ENCODE assay signal across 8 mouse cellular contexts in the genomic region with DNA sequence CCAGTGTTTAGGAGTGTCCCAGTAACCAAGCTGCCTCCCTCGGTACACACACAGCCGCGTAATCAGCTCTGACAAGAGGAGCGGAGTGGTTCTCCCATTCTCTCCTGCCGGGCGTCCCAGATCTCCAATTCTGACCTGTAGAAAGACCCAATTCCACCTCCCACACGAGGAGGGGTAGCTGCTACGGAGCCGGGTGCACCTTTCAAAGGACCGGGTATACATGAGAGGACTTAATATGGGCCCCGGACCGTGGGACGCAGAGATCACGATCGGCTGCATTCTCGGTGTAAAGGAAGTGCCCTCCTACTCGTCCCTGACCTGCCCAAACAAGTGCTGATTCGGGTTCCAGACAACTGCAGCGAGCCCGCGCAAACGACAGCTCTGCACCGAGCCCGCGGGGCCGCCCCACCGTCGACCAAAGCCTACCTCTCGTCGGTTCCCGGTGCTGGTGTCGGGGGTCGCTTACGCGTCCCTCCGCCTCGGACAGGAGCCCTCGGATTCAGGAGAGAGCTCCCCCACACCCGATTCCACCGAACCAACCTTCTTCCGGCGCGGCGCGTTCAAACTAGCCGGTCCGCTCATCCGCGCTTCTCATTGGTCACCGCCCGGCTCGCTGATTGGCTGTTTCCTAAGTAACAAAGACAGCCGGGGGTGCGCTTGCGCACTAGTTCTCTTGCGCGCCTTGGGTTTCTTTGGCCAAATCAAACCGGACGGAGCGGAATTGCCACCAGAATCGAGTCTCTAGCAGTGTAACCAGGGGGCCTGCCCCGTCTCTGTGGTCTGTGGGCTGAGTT. TPM values are rescaled to one million over a fixed set of nuclear protein-coding genes. Genes with fewer than 3 reads are reported as not detected.
DNase-seq lines count a peak whose midpoint lies in the region; ATAC-seq and TF ChIP-seq lines count a peak whose summit lies in the region.

TSS of gene Kif18b (minus strand) at position 568 of the 794 bp plus-strand sequence.

- peak within 1 kb of the TSS; percentile 86 to 87 for H3K4me3 ChIP-seq in MEL (ENCODE audit: control insufficient read depth in 1 of 2, insufficient read depth in 1 of 2, low read depth in 2 of 2, low read length in 2 of 2)
- H3K4me3 ChIP-seq in cerebellum, adult 2 months (replicated peaks; ENCODE audit: insufficient read depth, low read depth, low read length), result peak within 1 kb of the TSS; percentile 82
- H3K4me3 ChIP-seq in forebrain, postnatal 0 days (ENCODE audit: low read depth, low read length), result peak within 1 kb of the TSS; percentile 59
- H3K4me3 ChIP-seq in lung, embryonic 15.5 days, result peak within 1 kb of the TSS; percentile 71

- TF ChIP-seq RAD21 in MEL (IDR thresholded peaks at IDR 0.05; ENCODE audit: low read depth, low read length), result no peak

- DNase-seq in MEL (ENCODE audit: low read depth, low spot score), result peak; percentile 100
- peak; percentile 91 to 92 for DNase-seq in cerebellum, adult 2 months
- DNase-seq in forebrain, postnatal 0 days, result peak; percentile 96
- DNase-seq in heart, postnatal 4 days, result peak; percentile 97
- DNase-seq in layer of hippocampus, adult 8-10 months (ENCODE audit: low spot score in 2 of 2), result peak; percentile 91 to 94
- DNase-seq in ovary, adult 18-20 months (ENCODE audit: low spot score), result peak; percentile 90
- peak; percentile 95 for DNase-seq in thymus, postnatal 0 days (ENCODE audit: low spot score)

- TF ChIP-seq CTCF in MEL (IDR thresholded peaks at IDR 0.05 in 2 of 3, conservative IDR thresholded peaks at IDR 0.05 in 1 of 3; ENCODE audit: control insufficient read depth in 1 of 3, insufficient read depth in 1 of 3, low read depth in 2 of 3, low read length in 3 of 3, poor library complexity in 1 of 3, severe bottlenecking in 1 of 3), result no peak
- no peak for TF ChIP-seq CTCF in cerebellum, adult 2 months (IDR thresholded peaks at IDR 0.05; ENCODE audit: borderline replicate concordance, insufficient read depth, low read depth, low read length)
- TF ChIP-seq CTCF in forebrain, postnatal 0 days (IDR thresholded peaks at IDR 0.05; ENCODE audit: low read depth), result no peak

- WGBS in cerebellum, adult 2 months, result under 1% methylated on average over 62 of the region's 62 CpGs
- WGBS in forebrain, postnatal 0 days, result 3% methylated on average over 62 of the region's 62 CpGs
- under 1% methylated on average over 62 of the region's 62 CpGs for WGBS in lung, embryonic 15.5 days

- peaks cover 44% of the 10 kb centered on the region for H3K79me2 ChIP-seq in MEL (ENCODE audit: control insufficient read depth, insufficient read depth, low read length, poor library complexity)

- H3K9me3 ChIP-seq in MEL (replicated peaks; ENCODE audit: insufficient read depth, low read length), result no peaks in the 10 kb centered on the region
- H3K9me3 ChIP-seq in forebrain, postnatal 0 days (ENCODE audit: low read length), result no peaks in the 10 kb centered on the region
- H3K9me3 ChIP-seq in lung, embryonic 15.5 days, result no peaks in the 10 kb centered on the region

- H3K9ac ChIP-seq in MEL (ENCODE audit: control insufficient read depth, low read depth, low read length, poor library complexity, severe bottlenecking), result peak within 1 kb of the TSS; percentile 87
- peak within 1 kb of the TSS; percentile 40 for H3K9ac ChIP-seq in forebrain, postnatal 0 days
- peak within 1 kb of the TSS; percentile 65 for H3K9ac ChIP-seq in lung, embryonic 15.5 days

- 0 out of 4 replicates have a peak, but pooled peaks of 1 of the 2 experiments have one; percentile 4 for TF ChIP-seq EP300 in MEL (IDR thresholded peaks at IDR 0.05; ENCODE audit: low read depth in 1 of 2, low read length in 2 of 2)

- peak; percentile 64 to 97; a peak in 3 of 4 replicates for TF ChIP-seq POLR2A in MEL (IDR thresholded peaks at IDR 0.05; ENCODE audit: control insufficient read depth in 1 of 2, insufficient read depth in 1 of 2, low read depth in 1 of 2, low read length in 2 of 2, poor library complexity in 1 of 2)
- 0 out of 2 replicates have a peak, but pooled peaks have one; percentile 13 for TF ChIP-seq POLR2A in cerebellum, adult 2 months (IDR thresholded peaks at IDR 0.05; ENCODE audit: borderline replicate concordance, insufficient read depth, low read length)

- H3K4me2 ChIP-seq in forebrain, postnatal 0 days (ENCODE audit: low read depth), result peak within 1 kb of the TSS; percentile 81
- peak within 1 kb of the TSS; percentile 63 for H3K4me2 ChIP-seq in lung, embryonic 15.5 days

- peaks cover 3 to 12% of the 10 kb centered on the region in 2 experiments for H3K36me3 ChIP-seq in MEL (ENCODE audit: control insufficient read depth in 1 of 2, insufficient read depth in 2 of 2, low read length in 2 of 2)
- no peaks in the 10 kb centered on the region for H3K36me3 ChIP-seq in forebrain, postnatal 0 days (ENCODE audit: insufficient read depth)
- H3K36me3 ChIP-seq in lung, embryonic 15.5 days, result peaks cover 8% of the 10 kb centered on the region; the same call in 1 of the 2 replicates

- no peaks in the 10 kb centered on the region; a peak in 1 of 4 replicates for H3K27me3 ChIP-seq in MEL (ENCODE audit: control insufficient read depth in 1 of 2, insufficient read depth in 2 of 2, low read length in 2 of 2)
- H3K27me3 ChIP-seq in cerebellum, adult 2 months (ENCODE audit: control insufficient read depth, insufficient read depth, low read length), result no peaks in the 10 kb centered on the region
- H3K27me3 ChIP-seq in forebrain, postnatal 0 days (ENCODE audit: insufficient read depth, low read length), result no peaks in the 10 kb centered on the region
- H3K27me3 ChIP-seq in lung, embryonic 15.5 days, result no peaks in the 10 kb centered on the region

- peak within 1 kb of the TSS; percentile 95 for H3K27ac ChIP-seq in MEL (ENCODE audit: control insufficient read depth, low read depth, low read length)
- H3K27ac ChIP-seq in cerebellum, adult 2 months (ENCODE audit: insufficient read depth, low read length), result no peak within 1 kb of the TSS
- peak within 1 kb of the TSS; percentile 71 for H3K27ac ChIP-seq in forebrain, postnatal 0 days (ENCODE audit: low read depth, low read length)
- peak within 1 kb of the TSS; percentile 95 for H3K27ac ChIP-seq in lung, embryonic 15.5 days

- peaks cover 3 to 9% of the 10 kb centered on the region in 2 experiments; a peak in 3 of 4 replicates for H3K4me1 ChIP-seq in MEL (ENCODE audit: control insufficient read depth in 1 of 2, insufficient read depth in 2 of 2, low read length in 2 of 2)
- no peaks in the 10 kb centered on the region for H3K4me1 ChIP-seq in cerebellum, adult 2 months (ENCODE audit: control insufficient read depth, insufficient read depth, low read length)
- H3K4me1 ChIP-seq in forebrain, postnatal 0 days (ENCODE audit: insufficient read depth), result no peaks in the 10 kb centered on the region
- peaks cover 32% of the 10 kb centered on the region for H3K4me1 ChIP-seq in lung, embryonic 15.5 days

- peak; percentile 98 for ATAC-seq in forebrain, postnatal 0 days
- peak; percentile 96 for ATAC-seq in lung, embryonic 15.5 days (ENCODE audit: borderline replicate concordance, extremely low read depth, low FRiP score, low TSS enrichment)

TF ChIP-seq in MEL, 35 proteins besides CTCF, POLR2A, EP300 and RAD21 (continues in another document):
- peak; percentile 70 for TF ChIP-seq ZMIZ1 (IDR thresholded peaks at IDR 0.05; ENCODE audit: low read depth, low read length)
- peak; percentile 56; the same call in 1 of the 2 replicates for TF ChIP-seq MAX (IDR thresholded peaks at IDR 0.05; ENCODE audit: low read length)
- peak; percentile 85 for TF ChIP-seq MXI1 (IDR thresholded peaks at IDR 0.05; ENCODE audit: low read depth, low read length)
- TF ChIP-seq UBTF (IDR thresholded peaks at IDR 0.05; ENCODE audit: borderline replicate concordance, insufficient read depth, low read depth, low read length), result 0 out of 2 replicates have a peak, but pooled peaks have one; percentile 66
- TF ChIP-seq NRF1 (IDR thresholded peaks at IDR 0.05; ENCODE audit: insufficient read depth, low read depth, low read length, poor library complexity, severe bottlenecking), result peak; percentile 92
- peak; percentile 93 for TF ChIP-seq POLR2AphosphoS2 (IDR thresholded peaks at IDR 0.05; ENCODE audit: low read length)
- TF ChIP-seq SIN3A (IDR thresholded peaks at IDR 0.05; ENCODE audit: low read length), result peak; percentile 91
- no peak for TF ChIP-seq SMC3 (IDR thresholded peaks at IDR 0.05; ENCODE audit: low read depth, low read length)
- TF ChIP-seq ZKSCAN1 (IDR thresholded peaks at IDR 0.05; ENCODE audit: low read depth, low read length), result no peak
- no peak for TF ChIP-seq ETS1 (IDR thresholded peaks at IDR 0.05; ENCODE audit: low read depth, low read length)
- no peak for TF ChIP-seq USF2 (IDR thresholded peaks at IDR 0.05; ENCODE audit: borderline replicate concordance in 1 of 2, insufficient read depth in 1 of 2, low read depth in 1 of 2, low read length in 2 of 2)
- no peak for TF ChIP-seq GATA1 (IDR thresholded peaks at IDR 0.05; ENCODE audit: low read depth, low read length)
- TF ChIP-seq RCOR1 (IDR thresholded peaks at IDR 0.05; ENCODE audit: low read depth, low read length), result 0 out of 2 replicates have a peak, but pooled peaks have one; percentile 3
- TF ChIP-seq MYC (IDR thresholded peaks at IDR 0.05; ENCODE audit: low read depth, low read length), result peak; percentile 69
- TF ChIP-seq ZNF384 (IDR thresholded peaks at IDR 0.05; ENCODE audit: low read depth, low read length), result 0 out of 2 replicates have a peak, but pooled peaks have one; percentile 3
- peak; percentile 58; the same call in 1 of the 2 replicates for TF ChIP-seq ELF1 (IDR thresholded peaks at IDR 0.05; ENCODE audit: low read depth, low read length)
- no peak for TF ChIP-seq POLR2AphosphoS5 (IDR thresholded peaks at IDR 0.05; ENCODE audit: borderline replicate concordance, low read depth, low read length)
- TF ChIP-seq TCF12 (IDR thresholded peaks at IDR 0.05; ENCODE audit: low read depth, low read length), result peak; percentile 29; the same call in 1 of the 2 replicates
- TF ChIP-seq NELFE (IDR thresholded peaks at IDR 0.05; ENCODE audit: low read depth, low read length), result peak; percentile 92

RNA-seq across cellular contexts. Expression of gene Kif18b, which starts in this region (rescaled TPM):
- total RNA-seq in MEL (2012; rRNA removed), result 36.1 and 40.8 TPM in 2 replicates
- 100 to 1,000 TPM in 1 of 2 experiments, 10 to 100 TPM in 1; 45.7 to 116 TPM for polyA plus RNA-seq in MEL (2012; ENCODE audit: insufficient read depth in 1 of 2, insufficient read length in 2 of 2, low read depth in 1 of 2, low replicate concordance in 2 of 2, missing spikeins in 1 of 2)
- 0.05 and 0.10 TPM in 2 replicates for polyA plus RNA-seq in cerebellum, adult 2 months (2012; rRNA removed)
- 3.2 and 6.6 TPM in 2 replicates for total RNA-seq in forebrain, postnatal 0 days (2014; rRNA removed)
- 0.54 and 0.70 TPM in 2 replicates for polyA plus RNA-seq in forebrain, postnatal 0 days (2015; fragmentation: Nextera tagmentation; extraction: Ambion mirVana)
- 10 to 100 TPM; 16.7 to 17.8 TPM for total RNA-seq in heart, postnatal 4 days (2021)
- under 1 TPM in 3 of 4 experiments, not detected in 1; 0.14 to 0.29 (median 0.23) TPM for total RNA-seq in layer of hippocampus, adult 8-10 months (2022)
- polyA plus RNA-seq in lung, embryonic 15.5 days (2015; fragmentation: Nextera tagmentation; extraction: Ambion mirVana), result 13.8 and 15.2 TPM in 2 replicates
- 7.5 and 8.4 TPM in 2 replicates for polyA plus RNA-seq in thymus, postnatal 0 days (2015; fragmentation: Nextera tagmentation; extraction: Ambion mirVana)

Comparison
In these comparisons a context has a peak if more than half of its experiments do, and no peak if none do; other contexts are left out.
1. Peak in DNase-seq and H3K4me3 ChIP-seq in cerebellum, adult 2 months; RNA of the gene not detected or under 1 TPM.
2. Peak in DNase-seq in layer of hippocampus, adult 8-10 months; RNA of the gene not detected or under 1 TPM.